Mouse (Mus musculus): Measurements from ENCODE around the gene Gm39566.
"Not testable (repeated sequence)": the region's sequence is repeated elsewhere in the genome, so short reads cannot be mapped to it uniquely, and the experiment has no call there.

Gene Gm39566

GRCm38 (mm10) chr11:69815155-69815554 is at the start of gene Gm39566:
TSS of gene Gm39566 (minus strand) at chr11:69815298.
- no peak for DNase-seq (ENCODE audit: low spot score)

DNA sequence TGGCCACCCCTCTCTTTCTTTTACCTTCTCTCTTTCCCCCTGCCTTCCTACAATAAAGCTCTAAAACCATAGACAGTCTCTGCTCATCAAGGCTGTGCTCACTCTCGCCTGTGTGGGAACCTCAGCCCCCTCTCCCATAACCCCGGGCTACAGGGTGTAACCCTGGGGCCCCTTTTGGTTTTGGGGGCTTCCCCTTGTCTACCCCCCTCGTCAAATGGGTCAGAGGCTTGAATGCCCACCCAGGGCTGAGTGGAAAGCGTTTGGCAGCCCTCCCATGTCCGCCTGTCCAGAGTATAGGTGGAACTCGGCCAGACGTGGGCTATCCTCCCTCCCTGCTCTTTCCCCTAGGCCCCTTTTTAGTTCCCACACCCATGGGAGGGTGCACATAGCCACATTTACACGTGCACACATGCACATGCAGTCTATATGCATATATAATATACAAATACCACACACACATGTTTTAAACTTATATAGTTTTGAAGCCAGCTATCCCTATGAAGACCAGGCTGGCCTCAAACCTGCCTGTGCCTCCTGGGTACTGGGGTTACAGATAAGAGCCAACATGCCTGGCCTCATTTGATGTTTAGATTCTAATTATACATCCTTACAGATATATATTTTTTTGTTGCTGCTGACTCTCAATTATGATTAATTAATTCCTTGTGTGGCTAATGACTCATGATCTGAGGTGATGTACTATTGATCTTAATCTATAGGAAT is 49.2 kb upstream of the Gm39566 start:
- DNase-seq (ENCODE audit: low spot score) = no peak

- DNase-seq (ENCODE audit: low spot score) = not testable (repeated sequence)
These were observed 48.6 kb upstream of the Gm39566 start for GRCm38 (mm10) chr11:69863729-69864128.

- no peak for DNase-seq (ENCODE audit: low spot score)
These were observed 43.3 kb upstream of the Gm39566 start, which contains the start of gene Tnk1 for GRCm38 (mm10) chr11:69858113-69858998. TSS of gene Tnk1 (minus strand) at chr11:69858730.

- DNase-seq (ENCODE audit: low spot score) = no peak
These were observed 40.2 kb upstream of the Gm39566 start for GRCm38 (mm10) chr11:69855347-69855746.

GRCm38 (mm10) chr11:69854680-69855079 is 39.6 kb upstream of the Gm39566 start:
- no peak for DNase-seq (ENCODE audit: low spot score)

GRCm38 (mm10) chr11:69853994-69854393 is 38.9 kb upstream of the Gm39566 start:
- no peak for DNase-seq (ENCODE audit: low spot score)

GRCm38 (mm10) chr11:69850754-69851153 is 35.7 kb upstream of the Gm39566 start:
- no peak for DNase-seq (ENCODE audit: low spot score)

DNA sequence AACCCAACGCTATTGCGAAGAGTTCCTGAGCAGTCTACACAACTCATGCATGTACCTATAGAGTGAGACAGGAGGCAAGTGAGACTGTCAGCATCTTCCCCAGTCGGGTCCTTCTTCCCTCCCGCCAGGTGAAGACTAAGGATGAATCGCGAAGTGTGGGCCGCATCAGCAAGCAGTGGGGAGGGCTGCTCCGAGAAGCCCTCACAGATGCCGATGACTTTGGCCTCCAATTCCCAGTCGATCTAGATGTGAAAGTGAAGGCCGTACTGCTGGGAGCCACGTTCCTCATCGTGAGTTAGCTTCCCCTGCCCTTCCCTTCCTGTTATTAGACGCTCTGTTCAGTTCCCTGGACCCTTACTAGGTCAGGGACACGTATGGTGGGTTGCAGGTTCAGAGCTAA is 34.8 kb upstream of the Gm39566 start:
- no peak for DNase-seq (ENCODE audit: low spot score)

GRCm38 (mm10) chr11:69849128-69849527 is 34.0 kb upstream of the Gm39566 start:
- DNase-seq (ENCODE audit: low spot score) = no peak

- no peak for DNase-seq (ENCODE audit: low spot score)
These were observed 32.9 kb upstream of the Gm39566 start for GRCm38 (mm10) chr11:69848021-69848420.

DNA sequence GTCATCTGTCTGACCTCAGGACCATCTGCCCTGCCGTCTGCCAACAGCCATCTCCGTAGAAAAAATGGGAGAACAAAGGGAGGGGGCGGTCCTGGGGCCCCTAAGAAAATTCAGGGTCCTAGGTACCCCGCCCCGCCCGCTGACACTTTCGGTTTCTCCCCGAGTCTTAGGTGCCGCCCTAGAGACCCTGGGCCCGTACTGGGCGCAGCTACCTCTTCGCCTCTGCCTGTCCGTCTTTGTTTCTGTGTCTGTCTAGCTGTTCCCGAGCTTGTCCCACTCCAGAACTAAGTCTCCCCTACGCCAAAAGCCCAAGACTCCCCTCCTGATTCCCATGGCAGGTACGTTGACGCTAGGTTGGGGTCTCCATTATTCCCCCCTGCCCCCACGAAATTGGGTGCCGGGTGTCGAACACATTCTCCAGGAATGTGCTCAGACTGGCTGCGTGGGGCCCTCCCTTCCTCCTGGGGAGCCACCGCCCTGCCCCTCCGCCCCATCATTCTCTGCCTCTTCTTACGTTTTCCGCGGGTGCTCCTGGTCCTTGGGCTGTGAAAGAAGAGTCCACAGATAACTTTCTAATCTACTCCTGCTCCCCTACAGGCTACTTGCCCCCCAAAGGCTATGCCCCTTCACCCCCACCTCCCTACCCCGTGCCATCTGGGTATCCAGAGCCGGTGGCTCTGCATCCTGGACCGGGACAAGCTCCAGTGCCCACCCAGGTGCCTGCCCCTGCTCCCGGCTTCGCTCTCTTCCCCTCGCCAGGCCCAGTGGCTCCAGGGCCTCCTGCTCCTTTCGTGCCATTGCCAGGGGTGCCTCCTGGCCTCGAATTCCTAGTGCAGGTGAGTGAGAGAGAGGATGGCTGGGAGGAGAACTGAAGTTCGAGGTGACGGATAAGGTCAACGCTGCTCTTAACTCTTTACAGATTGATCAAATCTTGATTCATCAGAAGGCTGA is 31.9 kb upstream of the Gm39566 start:
- peak; percentile 30 for DNase-seq (ENCODE audit: low spot score)

- DNase-seq (ENCODE audit: low spot score) = peak; percentile 94
These were observed 31.1 kb upstream of the Gm39566 start, which contains the start of gene Plscr3 for GRCm38 (mm10) chr11:69846198-69846680. TSS of gene Plscr3 (plus strand) at chr11:69846376.

- no peak for DNase-seq (ENCODE audit: low spot score)
These were observed 23.6 kb upstream of the Gm39566 start for GRCm38 (mm10) chr11:69838714-69839104.

DNA sequence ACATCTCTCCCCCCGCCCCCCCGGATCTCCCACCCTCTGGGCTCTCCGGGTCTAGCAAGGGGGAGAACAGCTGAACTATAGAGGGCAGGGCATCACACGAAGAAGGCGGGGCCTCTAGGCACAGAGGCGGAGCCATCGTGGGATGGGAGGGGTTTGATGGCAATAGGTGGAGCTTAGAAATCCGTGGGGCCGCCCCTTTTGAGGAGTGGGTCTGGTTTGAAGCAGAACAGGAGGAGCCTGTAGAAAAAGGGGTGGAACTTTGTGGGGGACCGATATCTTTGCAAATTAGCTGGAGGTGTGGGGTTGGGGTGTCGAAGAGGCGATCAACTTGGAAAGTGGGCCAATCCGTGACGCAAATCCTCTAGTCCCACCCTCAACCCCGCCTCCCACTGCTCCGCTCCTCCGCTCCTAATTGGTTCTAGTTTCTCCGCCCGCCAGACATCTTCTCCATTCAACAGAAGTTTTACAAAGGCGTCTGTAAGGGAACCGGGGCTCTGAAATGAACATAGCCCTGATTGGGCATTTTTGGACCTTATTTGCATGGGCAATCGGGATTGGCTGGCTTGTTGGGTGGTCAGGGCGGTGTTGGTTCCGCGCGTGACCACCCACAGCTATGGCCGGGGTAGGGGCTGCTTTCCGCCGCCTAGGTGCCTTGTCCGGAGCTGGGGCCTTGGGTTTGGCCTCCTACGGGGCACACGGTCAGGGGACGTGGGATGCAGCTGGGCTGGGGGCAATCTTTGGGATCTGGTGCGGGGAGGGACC is 23.0 kb upstream of the Gm39566 start, which contains the start of gene Tmem256:
Gene Tmem256, plus strand, starts transcription at position 563 of the 762 bp plus-strand sequence.
- DNase-seq (ENCODE audit: low spot score) = peak; percentile 92

DNA sequence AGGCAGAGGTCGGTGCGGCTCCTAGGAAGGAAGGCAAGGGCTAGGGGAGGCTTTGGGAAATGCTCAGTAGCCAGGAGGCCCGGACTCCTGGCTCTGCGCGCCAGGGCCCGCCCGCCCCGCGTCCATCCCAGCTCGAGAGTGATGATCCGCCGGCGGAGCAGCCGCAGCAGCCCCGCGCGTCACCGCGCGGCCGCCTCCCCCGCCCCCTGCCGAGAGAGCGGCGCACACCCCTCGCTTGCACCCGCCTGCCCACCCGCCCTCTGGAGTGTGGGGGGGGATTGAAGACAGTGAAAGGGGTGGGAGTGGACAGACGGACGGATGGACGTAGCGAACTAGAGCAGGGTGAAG is 22.5 kb upstream of the Gm39566 start, which contains the start of gene Nlgn2:
Gene Nlgn2, minus strand, starts transcription at position 181 of the 348 bp plus-strand sequence.
- DNase-seq (ENCODE audit: low spot score) = no peak

GRCm38 (mm10) chr11:69836703-69837576 is 21.8 kb upstream of the Gm39566 start:
- DNase-seq (ENCODE audit: low spot score) = peak; percentile 47

DNA sequence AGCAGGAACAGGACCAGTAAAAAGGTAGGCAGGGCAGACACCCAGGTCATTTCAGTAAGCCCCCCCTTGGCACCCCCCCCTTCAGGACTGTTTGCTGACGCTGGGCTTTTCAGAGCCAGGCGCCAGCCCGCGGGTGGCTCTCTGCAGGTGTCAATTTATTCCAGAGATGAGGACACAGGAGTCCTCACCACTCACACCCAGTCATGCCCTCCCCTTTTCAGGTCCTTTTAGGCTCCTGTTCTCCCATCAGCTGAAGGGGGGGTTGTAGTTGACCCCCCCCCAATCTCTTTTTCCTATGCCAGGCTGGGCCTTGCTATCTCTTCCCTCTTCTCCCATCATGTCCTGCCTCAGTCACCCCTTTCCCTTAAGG is 20.9 kb upstream of the Gm39566 start:
- no peak for DNase-seq (ENCODE audit: low spot score)

DNA sequence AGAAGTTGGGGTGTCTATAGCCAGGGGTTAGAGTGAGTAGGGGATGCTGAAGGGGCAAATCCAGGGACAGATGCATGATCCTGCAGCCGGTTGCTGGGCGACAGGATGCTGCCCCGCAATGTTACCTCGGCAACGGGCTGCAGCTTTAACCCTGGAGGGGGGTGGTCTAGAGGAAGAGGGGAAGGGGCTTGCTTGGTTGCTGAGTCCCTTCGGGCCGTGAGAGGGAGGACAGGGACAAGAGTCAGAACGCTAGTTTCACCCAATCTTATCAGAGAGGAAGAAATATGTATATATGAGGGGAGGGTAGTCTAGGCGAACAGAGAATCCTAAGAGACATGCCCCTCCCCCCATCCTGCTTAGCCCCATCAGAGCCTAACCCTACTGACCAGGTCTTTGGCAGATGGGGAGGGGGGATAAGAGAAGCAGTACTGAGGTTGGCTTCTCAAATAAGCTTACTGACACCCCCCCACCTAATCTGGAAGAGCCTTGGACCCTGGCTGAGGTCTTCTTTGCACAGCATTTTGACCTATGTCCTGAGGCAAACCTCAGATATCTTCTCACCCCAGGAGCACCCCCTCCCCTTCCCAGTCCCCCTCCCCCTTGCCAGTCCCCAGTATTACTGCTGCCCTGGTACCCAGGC is 20.3 kb upstream of the Gm39566 start:
- DNase-seq (ENCODE audit: low spot score) = no peak

Data from ovary, postnatal 36 days (tissue).